Mouse (Mus musculus): ENCODE data around the gene Ttc26.
A peak's percentile ranks its signal among the peaks of the same experiment; 100 is the strongest.

DNA sequence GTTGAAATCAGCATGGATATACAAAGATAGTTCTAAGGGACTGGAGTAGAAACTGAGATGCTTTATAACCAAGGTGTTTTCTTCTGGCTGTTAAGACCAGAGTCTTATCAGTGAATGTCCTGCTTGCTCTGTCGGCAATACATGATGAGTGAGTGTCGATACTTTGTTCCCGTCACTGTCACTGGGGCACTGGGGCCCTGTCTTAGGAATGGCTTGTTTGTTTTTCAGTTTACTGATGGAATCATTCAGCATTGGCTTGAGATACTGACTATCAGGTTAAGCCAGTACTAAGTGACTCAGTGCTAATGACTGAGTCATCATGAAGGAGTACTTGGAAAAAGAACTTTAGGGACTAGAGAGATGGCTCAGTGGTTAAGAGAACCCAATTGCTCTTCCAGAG, 62.6 kb downstream of the Ttc26 start:
- TF ChIP-seq JUND (IDR thresholded peaks at IDR 0.05; ENCODE audit: low read depth, low read length) (no peak), CTCF (IDR thresholded peaks at IDR 0.05 in 2 of 3, conservative IDR thresholded peaks at IDR 0.05 in 1 of 3; ENCODE audit: control insufficient read depth in 1 of 3, insufficient read depth in 1 of 3, low read depth in 2 of 3, low read length in 3 of 3, poor library complexity in 1 of 3, severe bottlenecking in 1 of 3) (no peak), RAD21 (IDR thresholded peaks at IDR 0.05; ENCODE audit: low read depth, low read length) (no peak), HCFC1 (IDR thresholded peaks at IDR 0.05; ENCODE audit: low read depth, low read length) (no peak), POLR2A (IDR thresholded peaks at IDR 0.05; ENCODE audit: control insufficient read depth in 1 of 2, insufficient read depth in 1 of 2, low read depth in 1 of 2, low read length in 2 of 2, poor library complexity in 1 of 2) (no peak), POLR2AphosphoS2 (IDR thresholded peaks at IDR 0.05; ENCODE audit: low read length) (no peak), ZNF384 (IDR thresholded peaks at IDR 0.05; ENCODE audit: low read depth, low read length) (no peak), MAFK (IDR thresholded peaks at IDR 0.05; ENCODE audit: borderline replicate concordance, low read depth, low read length) (no peak), GATA1 (IDR thresholded peaks at IDR 0.05; ENCODE audit: low read depth, low read length) (peak; percentile 49; the same call in 1 of the 2 replicates), EP300 (IDR thresholded peaks at IDR 0.05; ENCODE audit: low read depth in 1 of 2, low read length in 2 of 2) (no peak), TCF12 (IDR thresholded peaks at IDR 0.05; ENCODE audit: low read depth, low read length) (no peak), SIN3A (IDR thresholded peaks at IDR 0.05; ENCODE audit: low read length) (no peak), GABPA (IDR thresholded peaks at IDR 0.05; ENCODE audit: low read depth, low read length) (no peak)
